Mouse (Mus musculus) T-helper 2 cell (primary cell): ENCODE data around the gene Sds.
"Not testable (repeated sequence)": the region's sequence is repeated elsewhere in the genome, so short reads cannot be mapped to it uniquely, and the experiment has no call there.

Source experiments
- in situ Hi-C: fragments of 300-600 bp; cut with MboI, MseI; formaldehyde crosslinking; loops from one replicate; pipeline ENCODE4 v1.15.1; 2025; ENCODE audit warnings: high pct_unique_total_duplicates

The Sds gene

DNA sequence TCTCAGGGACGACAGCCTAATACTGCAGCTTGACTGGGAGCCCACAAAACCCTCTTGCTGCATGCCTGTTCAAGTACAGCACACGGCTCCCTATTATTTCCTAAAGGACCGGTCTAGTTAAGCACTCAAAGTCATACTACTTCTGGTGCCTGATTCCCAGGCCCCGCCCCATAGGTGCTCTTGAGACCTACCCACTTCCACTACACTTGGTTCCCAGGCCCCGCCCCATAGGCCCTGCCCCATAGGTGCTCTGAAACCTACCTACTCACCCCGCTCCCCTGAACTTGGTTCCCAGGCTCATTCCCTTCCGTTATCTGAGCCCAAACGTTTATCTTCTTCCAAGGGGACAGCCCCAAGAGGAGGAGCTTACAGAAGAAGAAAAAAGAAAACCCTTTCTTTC, 11.5 kb downstream of the Sds start:
- in situ Hi-C loops = no loop called here

DNA sequence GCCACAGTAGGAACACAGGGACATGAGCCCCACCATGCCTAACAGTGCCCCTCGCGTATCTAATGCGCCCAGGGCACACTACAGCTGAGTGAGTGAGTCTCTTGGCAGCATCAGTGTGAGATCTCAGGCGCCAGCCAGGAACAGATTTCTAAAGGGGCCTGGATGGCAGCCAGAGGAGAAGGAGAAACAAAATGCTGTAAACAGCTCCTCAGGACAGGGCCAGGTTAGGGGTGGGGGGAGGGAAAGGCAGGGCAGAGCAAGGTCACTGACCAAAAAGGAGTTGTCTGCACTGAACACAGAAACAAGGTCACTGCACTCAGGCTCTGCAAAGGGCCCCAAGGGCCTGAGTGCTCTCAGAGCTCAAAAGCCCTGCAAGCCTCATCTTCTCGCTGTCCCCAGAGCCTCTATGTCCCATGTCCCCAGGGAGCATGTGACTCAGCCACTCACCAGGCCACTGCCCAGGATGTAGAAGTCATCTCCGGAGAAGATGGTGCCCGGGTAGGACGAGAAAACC, 14.4 kb downstream of the Sds start:
- in situ Hi-C loops = no loop called here

DNA sequence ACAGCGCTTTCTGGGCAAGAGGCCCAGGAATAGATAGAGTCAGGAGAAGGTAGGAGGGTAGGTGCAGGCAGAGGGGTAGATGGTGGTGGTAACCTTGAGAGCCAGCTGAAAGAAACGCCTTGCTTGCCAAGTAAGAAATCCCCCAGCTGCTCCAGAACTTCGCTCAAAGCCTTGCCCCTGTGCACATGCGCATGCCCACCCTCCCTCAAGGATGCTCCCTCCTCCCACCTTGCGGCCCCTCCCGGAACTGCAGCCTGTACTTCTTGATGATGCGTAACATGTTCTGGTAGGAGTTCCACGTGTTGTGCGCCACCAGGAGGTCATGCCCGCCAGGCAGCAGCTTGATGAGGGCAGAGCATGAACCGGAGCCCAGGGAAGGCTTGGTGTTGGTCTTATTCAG, 16.1 kb downstream of the Sds start:
- in situ Hi-C loops = no loop called here

DNA sequence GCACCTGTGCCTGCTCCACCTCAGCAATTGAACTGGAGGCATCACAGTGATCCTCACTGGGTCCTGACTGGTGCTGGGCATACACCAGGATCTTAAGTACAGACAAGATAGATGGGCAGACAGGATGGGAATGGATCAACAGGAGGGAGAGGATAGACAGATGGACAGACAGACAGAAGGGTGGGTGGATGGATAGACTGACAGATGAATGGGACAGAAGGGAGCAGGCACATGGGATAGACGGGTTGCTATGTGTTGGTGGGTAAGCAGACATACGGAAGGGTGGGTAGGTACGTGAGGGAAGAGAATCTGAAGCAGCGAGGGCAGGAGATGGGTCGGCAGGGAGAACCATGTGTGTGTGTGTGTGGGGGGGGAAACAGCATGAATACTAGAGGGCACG, 17.1 kb downstream of the Sds start:
- in situ Hi-C loops = no loop called here

GRCm38 (mm10) chr5:120493873-120494395, 17.6 kb downstream of the Sds start:
- in situ Hi-C loops = no loop called here

- in situ Hi-C loops = no loop called here
Measured at GRCm38 (mm10) chr5:120495064-120495702, 18.9 kb downstream of the Sds start.

- in situ Hi-C loops = no loop called here
Measured at GRCm38 (mm10) chr5:120495703-120496226, 19.4 kb downstream of the Sds start.

- in situ Hi-C loops = no loop called here
Measured at GRCm38 (mm10) chr5:120497071-120497470, 20.7 kb downstream of the Sds start.

GRCm38 (mm10) chr5:120499202-120499601, 22.9 kb downstream of the Sds start:
- in situ Hi-C loops = no loop called here

DNA sequence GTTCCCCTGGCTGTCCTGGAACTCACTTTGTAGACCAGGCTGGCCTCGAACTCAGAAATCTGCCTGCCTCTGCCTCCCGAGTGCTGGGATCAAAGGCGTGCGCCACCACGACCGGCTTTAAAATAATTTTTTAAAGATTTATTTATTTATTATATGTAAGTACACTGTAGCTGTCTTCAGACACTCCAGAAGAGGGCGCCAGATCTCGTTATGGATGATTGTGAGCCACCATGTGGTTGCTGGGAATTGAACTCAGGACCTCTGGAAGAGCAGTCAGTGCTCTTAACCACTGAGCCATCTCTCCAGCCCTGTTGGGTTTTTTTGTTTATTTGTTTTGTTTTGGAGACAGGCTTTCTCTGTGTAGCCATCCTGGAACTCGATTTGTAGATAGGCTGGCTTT, 24.3 kb downstream of the Sds start:
- in situ Hi-C loops = not testable (repeated sequence)

GRCm38 (mm10) chr5:120502147-120502621, 25.9 kb downstream of the Sds start:
- in situ Hi-C loops = no loop called here

- in situ Hi-C loops = no loop called here
Measured at GRCm38 (mm10) chr5:120502675-120503143, 26.4 kb downstream of the Sds start.

DNA sequence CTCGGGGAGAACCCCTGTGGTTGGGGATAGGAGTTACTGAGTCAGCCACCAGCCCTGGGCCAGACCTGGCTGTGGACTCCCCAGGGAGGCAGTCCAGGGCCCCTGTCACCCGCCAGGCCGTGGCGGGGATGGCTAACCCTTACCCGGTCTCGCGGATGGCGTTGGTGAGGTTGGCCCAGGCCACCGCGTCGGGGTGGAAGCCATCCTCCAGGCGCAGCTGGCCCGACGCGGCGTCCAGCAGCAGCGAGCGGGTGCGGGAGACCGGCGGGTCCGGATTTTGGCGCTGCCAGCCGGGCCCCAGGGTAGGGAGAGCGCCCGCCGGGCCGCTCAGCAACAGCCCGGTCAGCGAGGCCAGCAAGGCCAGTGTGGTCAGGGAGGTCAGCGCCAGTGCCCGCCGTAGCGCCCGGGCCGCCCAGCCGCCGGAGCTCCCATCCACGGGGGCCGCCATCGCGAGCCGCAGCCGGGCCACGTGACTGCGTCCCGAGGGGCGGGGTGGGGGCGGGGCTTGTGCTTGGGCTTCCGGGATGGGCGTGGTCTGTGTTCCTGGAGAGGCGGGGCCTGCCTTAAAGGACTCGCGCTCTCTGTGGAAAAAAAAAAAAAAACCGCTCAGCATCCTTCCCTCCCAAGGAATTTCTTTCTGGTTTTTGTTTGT, 26.9 kb downstream of the Sds start, which contains the start of gene Plbd2:
Plbd2 (minus strand) TSS at position 482 of the 652 bp plus-strand sequence.
- in situ Hi-C loops = no loop called here

GRCm38 (mm10) chr5:120505368-120505767, 29.0 kb downstream of the Sds start:
- in situ Hi-C loops = no loop called here

GRCm38 (mm10) chr5:120505781-120506180, 29.5 kb downstream of the Sds start:
- in situ Hi-C loops = no loop called here

DNA sequence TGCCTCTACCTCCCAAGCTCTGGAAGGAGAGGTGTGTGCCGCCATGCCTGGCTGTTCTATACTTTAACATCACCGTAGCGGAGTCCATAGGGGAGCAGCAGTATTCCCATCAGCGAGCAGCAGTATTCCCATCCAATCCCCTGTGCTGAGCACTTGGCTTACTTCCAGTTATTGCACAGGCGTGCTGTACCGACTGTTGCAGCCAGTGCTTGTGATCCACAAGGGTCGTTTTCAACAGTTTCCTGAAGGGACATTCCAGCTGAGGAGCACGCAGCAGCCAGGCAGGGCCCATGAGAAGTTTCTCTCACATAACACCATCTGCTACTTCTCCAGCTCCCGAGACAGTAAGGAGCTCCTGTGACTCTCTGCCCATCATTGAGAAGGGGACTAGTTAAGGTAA, 30.2 kb downstream of the Sds start:
- in situ Hi-C loops = no loop called here

- in situ Hi-C loops = no loop called here
Measured at GRCm38 (mm10) chr5:120507311-120507710, 31.0 kb downstream of the Sds start.

DNA sequence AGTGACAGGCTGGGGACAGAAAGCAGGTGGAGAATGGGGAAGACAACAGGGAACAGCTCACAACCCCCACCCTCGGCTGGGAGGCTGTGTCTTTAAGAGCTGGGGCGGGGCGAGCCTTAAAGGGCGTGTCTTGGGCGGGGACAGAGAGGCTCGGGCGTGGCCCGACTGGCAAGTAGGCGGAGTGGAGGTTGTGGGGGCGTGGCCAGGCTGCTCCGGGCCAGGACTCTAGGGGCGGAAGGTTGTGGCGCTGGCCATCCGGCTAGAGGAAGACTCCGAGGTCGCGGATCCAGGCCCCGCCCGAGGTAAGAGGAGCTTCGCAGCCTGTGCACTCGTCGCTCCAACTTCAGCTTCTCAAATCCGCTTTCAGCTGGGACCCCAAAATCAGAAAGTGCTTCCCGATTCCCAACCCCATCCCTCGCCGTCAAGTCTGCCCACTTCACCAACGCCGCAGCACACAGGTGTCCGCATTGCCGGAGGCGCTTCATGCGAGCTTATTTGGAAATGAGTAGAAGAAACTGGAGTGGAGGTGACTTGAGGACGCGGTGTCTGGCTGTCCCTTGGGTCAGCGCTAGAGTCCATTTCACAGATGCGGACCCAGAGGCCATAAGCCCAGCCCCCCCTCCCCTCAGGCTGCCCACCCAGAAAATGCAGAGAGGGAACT, 34.8 kb downstream of the Sds start, which contains the start of gene Slc8b1:
Slc8b1 (plus strand) TSS at position 187 of the 661 bp plus-strand sequence.
- in situ Hi-C loops = loop anchor here (10.0 kb wide), 1 partner anchor 944 kb away; the partner anchor contains the start of genes Erp29 and Tmem116

DNA sequence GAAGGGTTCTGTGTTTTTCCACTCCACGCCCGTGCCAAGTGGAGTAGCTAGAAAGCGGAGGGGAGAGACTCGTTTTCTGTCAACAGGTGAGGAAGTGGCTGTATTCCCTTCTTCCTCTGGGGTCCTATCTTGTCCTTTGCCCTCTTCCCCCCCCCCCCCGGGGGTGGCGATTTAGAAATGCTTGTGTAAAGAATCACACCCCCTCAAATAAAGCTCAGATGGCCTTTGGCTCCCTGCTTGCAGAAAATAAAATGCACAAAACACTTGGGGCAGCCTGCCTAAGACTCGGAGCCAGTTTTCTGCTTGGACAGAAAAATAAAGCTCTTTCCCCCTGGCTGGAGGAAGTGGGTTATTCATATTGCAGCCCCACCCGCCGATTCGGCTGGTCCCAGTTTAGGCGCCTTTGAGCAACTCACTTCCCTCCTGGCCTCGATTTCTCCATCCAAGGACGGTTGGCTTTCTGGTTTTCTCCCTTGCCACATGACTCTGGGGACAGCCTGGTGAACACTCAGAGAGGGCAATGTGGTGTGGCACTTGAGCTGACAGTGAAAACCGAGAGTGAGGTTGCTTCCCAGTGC, 35.4 kb downstream of the Sds start:
- in situ Hi-C loops = loop anchor here (10.0 kb wide), 1 partner anchor 943 kb away; the partner anchor contains the start of genes Erp29 and Tmem116

DNA sequence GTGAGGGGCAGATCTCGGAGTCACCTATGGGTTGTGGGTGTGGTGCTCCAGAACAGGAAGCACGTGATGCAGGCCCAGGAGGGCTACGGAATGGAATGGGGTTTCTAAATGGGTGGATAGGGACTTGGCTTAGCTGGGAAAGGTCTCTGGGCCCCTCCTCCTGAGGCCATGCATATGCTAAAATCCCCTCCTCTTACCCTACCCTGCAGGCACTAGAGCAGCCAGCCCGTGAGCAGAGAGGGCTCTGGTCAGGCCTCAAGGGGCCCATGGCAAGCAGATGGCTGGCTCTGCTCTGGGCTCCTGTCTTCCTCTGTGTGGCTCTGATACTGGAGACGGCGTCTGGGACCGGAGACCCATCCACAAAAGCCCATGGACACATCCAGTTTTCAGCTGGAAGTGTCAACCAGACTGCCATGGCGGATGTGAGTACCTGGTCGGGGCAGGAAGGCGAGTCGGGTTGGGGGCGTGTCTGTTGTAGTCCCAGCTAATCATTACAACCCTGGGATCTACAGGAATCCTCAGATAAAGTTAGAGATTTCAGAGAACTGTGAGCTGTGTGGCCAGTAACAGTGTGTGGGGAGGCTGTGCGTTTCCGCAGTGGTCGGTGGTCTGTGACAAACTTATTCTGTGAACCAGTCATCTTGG, 36.7 kb downstream of the Sds start:
- in situ Hi-C loops = loop anchor here (10.0 kb wide), 1 partner anchor 942 kb away; the partner anchor contains the start of genes Erp29 and Tmem116
